Mouse (Mus musculus) liver, adult (tissue): ENCODE results near the gene Sema6d.

Source experiments
- GATA4 ChIP-seq: IDR thresholded peaks from 2 replicates; pipeline ENCODE4 v1.6.1; 2014; ENCODE audit warnings: mild to moderate bottlenecking, low read length; ENCODE audit not compliant: insufficient replicate concordance

The Sema6d gene

DNA sequence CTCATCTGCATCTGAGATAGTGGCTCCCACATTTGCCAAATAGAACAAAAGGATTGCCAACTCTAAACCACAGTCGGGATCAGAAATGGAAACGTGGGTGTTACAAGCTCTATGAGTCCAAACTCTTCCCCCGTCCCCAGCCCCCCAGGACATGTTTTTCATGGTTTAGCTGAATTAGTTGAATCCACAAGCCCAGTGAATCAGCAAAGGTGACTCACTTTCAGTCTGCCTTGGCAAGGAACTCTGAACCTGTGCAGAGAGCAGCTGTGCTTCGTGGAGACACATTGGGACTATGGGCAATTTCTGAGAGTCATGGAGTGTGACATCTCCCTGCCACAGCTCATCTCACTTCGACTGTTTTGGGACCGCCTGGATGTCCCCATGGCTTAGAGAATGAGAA is 419.7 kb downstream of the Sema6d start:
- TF ChIP-seq GATA4, result no peak

DNA sequence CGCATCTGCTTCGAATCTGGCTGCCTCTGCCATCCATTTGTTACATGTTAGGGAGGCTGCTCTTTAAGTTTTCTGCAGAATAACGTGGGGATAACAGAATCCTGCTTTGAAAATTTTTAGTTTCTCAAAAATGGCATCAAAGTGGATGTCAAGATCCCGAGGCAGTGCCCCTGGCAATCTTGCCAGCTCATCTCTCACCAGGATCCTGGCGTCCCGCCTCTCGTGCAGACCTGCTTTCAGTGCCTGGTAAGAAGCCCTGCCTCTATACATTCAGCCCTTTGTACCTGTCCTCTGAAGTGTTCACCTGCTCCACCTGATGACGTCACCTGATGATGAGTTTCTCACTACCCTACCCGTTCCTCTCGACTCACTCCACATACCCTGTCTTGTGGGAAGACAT is 422.1 kb downstream of the Sema6d start:
- no peak for TF ChIP-seq GATA4

DNA sequence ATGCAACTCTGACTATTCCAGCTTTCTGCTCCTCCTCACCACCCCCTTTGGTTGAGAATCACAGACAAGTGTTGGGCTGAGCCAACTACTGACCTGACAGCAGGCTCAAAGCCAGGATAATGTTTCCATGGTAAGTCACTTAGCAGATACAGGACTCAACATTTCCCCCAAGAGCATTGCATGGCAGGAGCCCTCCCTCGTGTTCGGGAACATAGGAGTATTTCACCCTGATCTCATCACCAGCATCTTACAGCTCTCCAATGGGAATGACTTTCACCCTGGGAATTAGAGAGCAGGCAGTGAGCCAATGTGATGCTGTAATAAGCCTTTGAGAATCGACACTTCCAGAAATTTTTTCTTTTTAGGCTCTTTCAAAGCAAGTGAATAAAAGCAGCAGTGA is 432.7 kb downstream of the Sema6d start:
- TF ChIP-seq GATA4, result no peak

DNA sequence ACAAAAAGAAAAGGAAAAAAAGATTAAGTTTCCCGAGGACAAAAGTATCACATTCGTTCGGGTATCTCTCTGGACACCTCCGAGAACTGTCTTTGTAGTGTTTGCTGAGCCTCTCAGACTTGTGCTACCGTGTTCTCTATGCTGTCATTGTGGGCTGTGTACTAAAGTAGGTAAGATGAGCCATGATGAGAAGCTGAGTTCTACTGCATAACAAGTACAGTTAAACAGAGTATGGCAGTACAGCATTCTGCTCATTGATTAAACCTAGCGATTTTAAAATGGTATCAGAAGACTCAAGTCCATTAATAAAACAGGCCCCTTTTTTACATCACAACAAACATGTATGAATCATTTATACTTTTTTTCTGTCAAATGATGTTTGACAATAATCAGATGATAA is 433.9 kb downstream of the Sema6d start:
- no peak for TF ChIP-seq GATA4

DNA sequence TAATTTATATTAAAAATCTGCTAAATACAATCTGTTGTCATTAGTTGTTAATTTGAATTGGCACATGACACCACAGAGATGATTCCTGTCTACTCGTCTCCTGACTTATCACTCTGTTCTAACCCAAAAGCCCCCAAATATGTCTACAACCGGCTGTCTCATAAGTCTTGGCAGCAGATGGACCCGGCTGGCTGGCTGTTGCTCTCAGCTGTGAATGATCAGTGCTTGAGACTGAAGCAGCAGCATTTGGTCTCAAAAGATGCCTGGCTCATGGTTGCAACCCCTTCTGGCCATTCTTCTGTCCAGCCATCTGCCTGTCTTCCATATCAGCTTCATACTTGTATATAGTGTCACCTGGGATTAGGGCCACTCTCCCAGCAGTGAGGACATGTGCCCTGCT is 434.4 kb downstream of the Sema6d start:
- no peak for TF ChIP-seq GATA4

DNA sequence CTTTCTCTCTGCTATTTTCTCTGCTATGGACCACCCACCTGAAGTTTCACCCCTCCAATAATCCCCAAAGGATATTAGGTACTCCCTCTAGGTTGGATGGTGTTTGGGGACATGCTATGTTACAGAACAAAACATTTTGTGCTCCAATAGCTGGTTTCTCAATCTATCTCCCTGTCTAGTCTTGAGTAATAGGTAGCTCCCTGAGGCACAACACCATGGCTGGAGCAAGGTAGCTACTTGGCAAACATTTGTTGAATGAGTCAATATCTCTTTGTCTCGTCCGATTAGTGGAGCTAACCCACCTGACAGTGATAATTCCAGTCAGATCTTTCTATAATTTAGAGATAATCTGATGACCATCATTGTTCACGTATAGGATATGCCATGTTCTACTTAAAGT is 437.9 kb downstream of the Sema6d start:
- TF ChIP-seq GATA4, result no peak

DNA sequence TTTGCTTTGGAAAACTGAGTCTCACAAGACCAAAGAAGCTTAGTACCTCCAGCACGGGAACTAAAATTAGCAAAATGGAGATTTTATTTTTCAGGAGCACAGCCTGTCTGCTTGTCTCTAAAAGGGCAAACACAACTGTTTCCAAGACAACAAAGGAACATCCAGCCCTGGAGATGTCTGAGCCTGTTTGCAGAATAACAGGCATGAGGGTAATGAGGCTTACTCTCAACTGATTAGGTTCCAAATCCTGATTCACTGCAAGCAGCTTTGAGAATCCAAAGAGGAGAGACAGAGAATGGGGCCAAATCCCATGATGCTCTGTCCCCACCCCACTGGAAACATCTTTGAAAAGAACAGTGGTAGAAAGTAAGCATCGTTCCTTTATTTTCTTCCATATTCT is 440.7 kb downstream of the Sema6d start:
- TF ChIP-seq GATA4, result no peak

DNA sequence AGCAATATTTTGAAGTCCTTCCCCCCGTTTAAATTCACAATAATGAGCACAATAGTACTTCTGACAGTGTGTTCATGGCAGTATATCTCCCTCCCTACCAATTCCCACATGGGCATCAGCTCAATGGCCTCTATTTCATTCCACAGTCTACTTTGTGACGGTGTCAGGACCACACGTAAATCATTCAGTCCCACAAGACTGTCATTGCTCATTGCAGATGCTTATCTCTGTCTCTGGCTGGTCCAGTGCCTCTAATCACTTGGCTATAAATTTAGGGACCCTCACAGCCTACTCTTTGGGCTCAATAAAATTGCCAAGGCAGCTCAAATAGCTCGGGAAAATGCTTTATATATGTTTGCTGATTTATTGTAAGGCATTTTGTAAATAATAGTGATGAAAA is 441.3 kb downstream of the Sema6d start:
- TF ChIP-seq GATA4, result no peak

DNA sequence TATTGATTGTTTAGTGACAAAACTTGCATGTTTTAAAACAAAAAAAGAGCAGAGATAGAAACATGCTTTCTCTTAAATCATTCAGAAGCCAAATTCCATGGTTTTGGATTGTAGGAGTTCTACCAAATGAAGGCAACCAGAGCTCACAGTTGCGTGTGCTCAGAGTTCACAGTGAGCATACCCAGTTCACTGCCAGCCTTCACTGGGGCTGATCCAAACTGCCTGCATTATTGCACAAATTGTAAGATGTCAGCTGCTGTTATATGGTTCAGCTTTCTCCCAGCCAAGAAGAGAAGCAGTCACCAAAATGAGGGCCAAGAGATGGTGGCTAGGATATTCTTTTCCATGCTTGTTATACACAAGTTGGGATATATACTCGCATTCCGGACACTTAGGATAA is 443.1 kb downstream of the Sema6d start:
- no peak for TF ChIP-seq GATA4

DNA sequence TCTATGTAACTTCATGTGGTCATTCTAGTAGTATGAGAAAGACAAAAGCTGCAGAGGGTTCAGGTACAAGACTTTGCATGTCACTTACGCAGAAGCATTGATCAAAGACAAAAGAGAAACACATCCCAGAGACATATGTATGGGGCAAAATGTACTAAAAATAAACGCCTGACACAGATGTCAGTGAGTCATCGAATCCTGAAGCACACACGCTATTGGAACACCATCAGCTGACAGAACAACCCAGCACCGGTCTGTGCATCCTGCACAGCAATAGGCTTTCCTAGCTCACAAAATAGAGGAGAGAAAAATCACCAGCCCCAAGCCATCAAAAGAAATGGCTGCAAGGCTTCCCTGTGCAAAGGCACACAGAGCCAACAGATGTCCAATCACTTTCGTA is 443.8 kb downstream of the Sema6d start:
- TF ChIP-seq GATA4, result no peak

DNA sequence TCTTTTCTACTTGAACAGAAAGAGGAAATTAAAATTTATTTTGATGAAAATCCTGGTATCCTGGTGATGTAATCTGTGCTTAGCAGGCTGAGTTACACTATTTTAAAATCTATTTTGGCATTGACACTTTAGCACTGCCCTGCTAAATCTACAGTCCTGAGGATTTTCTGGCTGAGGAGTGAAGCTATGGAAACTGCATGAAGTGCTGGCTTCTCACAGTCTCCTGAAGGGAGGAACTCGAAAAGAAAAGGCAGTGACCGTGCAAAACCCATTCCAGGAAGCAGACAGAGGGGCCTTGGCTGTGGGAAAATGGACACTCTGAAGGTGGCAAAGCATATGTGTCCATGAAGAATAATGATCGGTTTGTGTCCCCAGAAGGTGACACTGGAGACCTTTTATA is 460.5 kb downstream of the Sema6d start:
- no peak for TF ChIP-seq GATA4

DNA sequence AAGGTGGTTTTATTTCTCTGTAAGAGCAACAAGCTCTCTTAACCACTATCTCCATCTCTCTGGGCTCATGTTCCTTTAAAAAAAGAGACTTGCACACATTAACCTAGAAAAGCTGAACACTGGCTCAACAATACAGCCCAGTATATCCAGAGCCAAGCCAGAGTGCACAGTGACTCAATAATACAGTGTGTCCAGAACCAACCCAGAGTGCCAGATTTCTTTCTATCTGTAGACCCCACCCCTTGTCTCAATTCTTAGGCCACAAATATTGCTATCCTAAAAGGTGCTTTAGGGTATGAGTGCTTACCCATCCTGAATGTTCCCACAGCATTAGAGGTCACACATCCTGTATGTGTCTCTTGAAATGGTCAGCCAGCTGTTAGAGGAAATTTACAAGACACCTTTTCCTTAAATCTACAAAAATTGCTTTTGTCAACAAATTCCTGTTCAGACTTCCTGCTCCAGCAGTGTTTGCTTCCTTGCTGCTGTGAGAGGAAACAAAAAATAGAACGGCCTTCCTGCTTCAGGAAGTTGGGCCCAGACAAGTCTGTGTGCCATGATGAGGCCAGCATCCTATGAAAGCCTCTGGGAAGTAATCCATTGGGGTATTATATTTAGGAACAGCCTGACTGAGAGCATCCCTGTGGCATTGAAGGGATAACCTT is 465.1 kb downstream of the Sema6d start:
- no peak; the same call in 1 of the 2 replicates for TF ChIP-seq GATA4

DNA sequence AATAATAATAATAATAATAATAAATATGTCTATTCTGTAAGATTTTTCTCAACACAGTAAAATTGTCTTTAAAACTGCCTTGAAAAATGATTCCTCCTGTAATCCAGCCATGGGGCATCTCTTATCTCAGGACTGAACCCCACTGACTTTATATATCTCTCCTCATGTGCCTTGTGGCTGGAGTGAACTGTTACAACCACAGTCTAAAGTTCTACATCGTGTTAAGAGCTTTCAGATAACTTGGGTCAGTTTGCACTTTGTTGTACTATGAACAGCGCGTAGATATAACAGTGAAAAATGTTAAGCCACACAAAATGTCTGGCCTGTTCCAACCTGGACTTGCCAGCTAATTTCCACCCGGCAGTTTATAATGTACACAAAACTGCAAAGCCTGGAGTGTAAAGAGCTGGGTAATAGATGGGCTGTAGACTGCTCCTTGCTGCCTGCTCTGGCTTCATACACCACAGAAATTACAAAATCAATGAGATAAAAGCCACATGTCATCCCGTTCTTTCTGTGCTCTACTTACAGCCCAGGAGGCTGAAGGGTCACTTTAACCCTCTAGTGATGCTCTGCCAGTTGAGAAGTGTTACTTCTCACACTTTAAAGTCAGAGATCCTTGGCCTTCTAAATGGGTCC is 467.2 kb downstream of the Sema6d start:
- TF ChIP-seq GATA4, result no peak

DNA sequence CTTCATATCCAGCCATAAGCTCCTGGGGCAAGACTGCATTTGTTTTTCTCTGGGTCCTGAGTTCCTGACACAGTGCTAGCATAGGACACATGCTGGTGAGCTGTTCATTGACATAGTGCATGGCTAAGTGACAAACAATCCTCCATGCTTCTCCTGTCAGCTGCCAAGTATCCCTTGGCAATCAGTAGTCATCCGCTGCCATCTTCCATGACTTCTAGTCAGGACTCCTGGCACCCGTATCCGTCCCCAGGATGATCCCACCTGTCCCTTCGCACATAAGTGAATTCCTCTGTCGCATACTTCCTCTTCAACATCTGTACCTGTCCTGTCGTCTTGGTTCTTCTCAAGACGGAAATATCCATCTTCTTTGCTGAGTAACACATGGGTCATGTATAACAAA is 468.3 kb downstream of the Sema6d start:
- TF ChIP-seq GATA4, result no peak

DNA sequence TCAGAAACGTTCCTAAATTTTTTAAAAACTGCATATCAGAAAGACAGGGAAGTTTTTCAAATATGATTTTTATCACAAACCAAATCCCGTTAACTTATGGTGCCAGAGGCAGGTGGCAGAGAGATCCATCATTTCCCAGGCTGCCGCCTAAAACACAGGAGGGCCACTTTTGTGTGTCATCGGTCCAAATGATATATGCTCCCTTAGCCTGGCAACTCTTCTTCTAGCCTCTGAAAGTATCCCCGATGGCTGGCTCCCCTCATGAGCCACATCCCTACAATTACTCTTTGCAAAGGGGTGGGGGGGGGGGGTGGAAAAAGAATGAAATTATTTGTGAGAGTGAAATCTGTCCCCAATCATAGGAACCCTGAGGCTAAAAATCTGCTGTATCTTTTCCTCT is 471.9 kb downstream of the Sema6d start:
- no peak for TF ChIP-seq GATA4

DNA sequence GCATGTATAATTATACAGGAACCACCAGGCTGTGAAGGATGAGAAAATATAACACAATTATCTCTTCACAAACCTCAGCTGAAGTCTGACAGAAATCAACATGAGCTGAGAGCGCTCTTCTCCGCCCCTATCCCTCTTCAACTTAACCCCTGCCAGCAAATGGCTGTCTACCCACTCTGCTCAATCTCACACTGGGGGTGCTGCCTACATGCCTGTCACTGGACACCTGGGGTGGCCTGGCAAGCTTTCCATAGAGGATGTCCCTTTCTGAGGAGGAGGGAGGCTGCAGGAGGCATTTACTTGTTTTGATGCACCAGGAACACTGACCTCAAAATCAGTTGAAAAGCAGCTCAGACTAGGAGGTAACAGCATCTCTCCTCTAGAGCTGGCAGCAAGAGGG is 472.3 kb downstream of the Sema6d start:
- TF ChIP-seq GATA4, result no peak

DNA sequence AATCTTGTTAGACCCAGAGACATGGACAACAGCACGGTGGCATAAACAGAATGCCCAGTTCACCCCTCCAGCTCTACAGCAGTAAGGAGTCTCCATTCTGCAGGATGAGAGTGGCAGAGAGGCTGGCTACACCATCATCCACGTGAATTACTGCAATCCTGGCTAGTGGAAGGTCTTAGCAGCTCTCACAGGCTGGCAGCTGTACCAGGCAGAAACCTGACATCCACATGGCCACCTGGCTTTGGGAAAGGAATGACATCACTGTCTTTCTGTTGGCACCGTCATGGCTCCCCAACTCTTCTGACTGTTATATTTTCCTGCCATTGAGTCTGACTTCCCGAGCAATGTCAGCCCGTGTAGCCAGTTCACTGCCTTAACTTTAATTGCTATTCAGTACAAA is 474.0 kb downstream of the Sema6d start:
- no peak for TF ChIP-seq GATA4

DNA sequence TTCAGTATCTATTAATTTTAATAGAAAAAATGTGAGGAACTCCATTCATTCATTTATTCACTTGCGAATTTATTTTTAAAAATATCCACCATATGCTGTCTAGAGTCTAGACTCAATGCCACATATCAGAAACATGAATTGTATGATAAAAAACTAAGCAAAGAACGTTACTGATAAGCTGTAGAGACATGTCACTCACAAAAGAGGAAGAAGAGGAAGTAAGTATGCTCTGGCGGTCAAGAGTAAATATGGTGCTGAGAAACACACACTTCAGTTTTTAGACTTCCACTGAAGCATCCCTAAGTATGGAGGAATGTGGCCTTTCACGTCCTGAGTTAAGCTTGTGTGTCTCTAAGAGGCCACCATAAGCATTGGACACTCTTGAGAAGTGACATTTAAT is 484.0 kb downstream of the Sema6d start:
- no peak for TF ChIP-seq GATA4

DNA sequence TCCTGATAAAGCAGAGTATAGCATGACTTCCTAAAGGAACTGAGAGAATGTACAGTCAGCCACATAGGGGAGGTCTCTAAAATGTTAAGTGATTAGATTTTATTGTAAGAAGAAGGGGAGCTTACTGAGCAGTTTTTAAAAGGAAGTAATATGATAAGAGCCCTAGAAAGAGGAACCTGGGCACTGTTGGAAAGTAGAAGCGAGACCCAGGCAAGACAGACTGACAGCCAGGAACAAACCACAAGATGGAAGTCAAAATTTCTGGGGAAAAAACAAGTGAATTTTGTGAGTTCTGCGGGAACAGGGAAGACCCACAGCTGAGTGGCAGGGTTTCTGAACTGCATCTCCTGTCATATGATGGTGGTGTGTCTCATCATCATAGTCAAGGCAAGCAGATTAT is 486.3 kb downstream of the Sema6d start:
- peak; percentile 52; the same call in 1 of the 2 replicates for TF ChIP-seq GATA4
